Mouse (Mus musculus): ENCODE measurements around the gene Esyt2.

DNA sequence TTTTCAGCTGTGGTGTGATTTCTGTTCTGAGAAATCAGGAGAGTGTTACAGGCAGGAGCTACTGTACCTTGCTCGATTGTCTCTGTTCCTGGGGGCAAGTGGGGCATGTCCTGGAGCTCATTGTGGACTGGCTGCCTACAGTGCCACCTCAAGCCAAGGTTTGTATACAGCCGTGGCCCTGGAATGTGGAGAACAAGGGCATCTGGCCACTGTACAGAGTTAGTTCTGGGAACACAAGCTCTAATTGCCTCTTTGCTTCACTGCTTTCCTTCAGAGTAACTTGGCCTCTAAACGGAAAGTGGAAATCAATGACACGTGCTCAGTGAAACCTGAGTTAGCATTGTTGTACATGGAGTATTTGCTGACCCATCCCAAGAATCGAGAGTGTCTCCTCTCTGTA lies 157.6 kb downstream of the Esyt2 start:
- no peak for TF ChIP-seq CTCF (IDR thresholded peaks at IDR 0.05; ENCODE audit: control insufficient read depth, insufficient read depth, low read length)
- TF ChIP-seq POLR2A (IDR thresholded peaks at IDR 0.05; ENCODE audit: borderline replicate concordance, control insufficient read depth, low read depth, low read length) = no peak

Measured in bone marrow, adult 2 months (tissue).